Mouse (Mus musculus) megakaryocyte progenitor cell, adult 5-6 weeks (primary cell): ENCODE measurements around the gene Hic1. TPM values are rescaled to one million over a fixed set of nuclear protein-coding genes. Genes with fewer than 3 reads are reported as not detected.
A peak's percentile ranks its signal among the peaks of the same experiment; 100 is the strongest.

ENCODE experiments used
- ATAC-seq: replicated peaks from 2 replicates; pipeline ENCODE4 v1.8.0; 2016; ENCODE audit warnings: mild to moderate bottlenecking, moderate TSS enrichment, inconsistent platforms; ENCODE audit not compliant: poor library complexity
- total RNA-seq, 2 experiments: library from RNA; stranded (forward) in 1 of 2; stranded (reverse) in 1 of 2; fragments of 157-497, 149-512 nt in 1 of 2; fragments of 200-1000 nt in 1 of 2; gene quantifications; 2 replicates each; pipeline versions ENCODE4 v1.2.3 to v1.2.4; 2015 to 2017

The Hic1 gene
- total RNA-seq, 2 experiments from 2014 or later = 0.02 TPM; not detected in 1

DNA sequence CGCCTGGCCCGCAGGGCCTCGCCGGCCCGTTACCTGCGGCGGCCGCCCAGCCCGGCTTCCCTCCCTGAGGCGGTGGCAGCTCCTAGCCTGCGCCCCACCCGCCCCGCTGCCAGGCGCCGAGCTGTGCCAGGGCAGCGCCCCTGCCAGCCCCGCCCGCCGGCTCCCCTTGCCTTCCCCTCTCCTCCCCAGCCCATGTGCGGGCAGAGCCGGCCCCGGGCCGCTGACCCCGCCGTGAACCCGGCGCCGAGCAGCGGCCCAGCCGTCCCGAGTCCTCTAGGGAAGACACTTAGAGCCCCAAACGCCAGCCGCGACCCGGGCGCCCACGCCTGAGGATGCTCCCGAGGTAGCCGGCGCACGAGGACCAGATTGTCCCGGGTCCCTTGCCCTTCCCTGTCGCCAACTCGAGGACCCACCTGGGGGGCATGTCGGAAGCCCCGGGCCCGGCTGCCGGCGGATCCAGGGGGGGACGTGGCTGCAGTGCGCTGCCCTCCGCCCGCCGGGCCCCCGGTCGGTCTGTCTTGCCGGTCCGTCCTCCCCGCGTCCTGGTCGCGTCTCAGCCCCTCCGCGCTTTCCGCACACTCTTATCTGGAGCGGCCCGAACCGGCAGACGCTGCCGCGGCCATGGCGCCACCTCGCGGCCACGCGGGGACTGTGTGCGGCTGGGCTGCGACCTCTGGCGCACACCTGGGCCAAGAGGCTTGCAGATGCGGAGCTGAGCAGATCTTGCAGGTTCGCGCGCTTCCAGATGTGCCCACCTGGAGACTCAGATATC lies 543 bp downstream of the Hic1 start:
- peak; percentile 30 for ATAC-seq

- ATAC-seq = no peak
Measured at GRCm38 (mm10) chr11:75167643-75168589, 1.4 kb downstream of the Hic1 start.

- ATAC-seq = no peak
Measured at GRCm38 (mm10) chr11:75166861-75167642, 2.3 kb downstream of the Hic1 start.

- ATAC-seq = no peak
Measured at GRCm38 (mm10) chr11:75166193-75166842, 3.0 kb downstream of the Hic1 start.

GRCm38 (mm10) chr11:75165441-75166192 lies 3.7 kb downstream of the Hic1 start:
- ATAC-seq = peak; percentile 68

DNA sequence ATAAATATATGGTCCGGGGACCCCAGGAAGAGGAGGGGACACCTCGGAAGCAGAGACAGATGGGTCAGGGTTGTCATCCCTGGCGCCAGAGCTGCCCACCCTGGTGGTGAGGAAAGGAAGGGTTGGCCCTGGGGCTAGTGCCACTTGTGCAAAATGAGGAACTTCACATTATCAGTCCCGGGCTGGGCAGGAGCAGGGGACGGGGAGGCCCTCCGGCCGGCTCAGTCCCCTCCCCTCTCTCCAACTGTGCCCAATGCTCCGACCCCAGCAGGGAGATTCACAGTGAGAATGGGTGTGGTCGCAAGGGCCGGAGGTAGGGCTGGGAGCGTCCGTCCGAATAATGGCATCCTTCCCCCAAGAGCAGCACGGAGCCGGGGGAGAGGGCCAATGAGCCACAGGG lies 4.6 kb downstream of the Hic1 start:
- ATAC-seq = peak; percentile 55

DNA sequence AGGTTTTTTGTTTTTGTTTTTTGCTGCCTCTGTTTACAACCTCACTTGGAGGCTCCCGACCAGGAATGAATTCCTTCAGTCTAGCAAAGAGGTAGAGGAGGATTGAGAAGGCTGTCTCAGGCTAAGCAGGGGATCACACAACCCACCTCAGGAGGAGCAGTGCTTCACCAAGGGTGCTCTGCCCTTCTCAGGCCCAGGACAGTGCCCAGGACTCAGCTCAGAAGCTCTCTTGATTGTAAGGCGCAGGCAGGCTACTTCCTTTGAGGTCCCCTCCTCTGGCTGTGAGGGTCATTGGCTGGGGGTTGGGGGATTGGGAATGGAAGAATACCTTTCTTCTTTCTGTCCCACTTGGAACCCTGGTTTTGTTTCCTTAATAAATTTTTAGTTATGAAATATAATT lies 5.3 kb downstream of the Hic1 start:
- ATAC-seq = no peak

- ATAC-seq = no peak
Measured at GRCm38 (mm10) chr11:75163379-75163778, 5.9 kb downstream of the Hic1 start.

DNA sequence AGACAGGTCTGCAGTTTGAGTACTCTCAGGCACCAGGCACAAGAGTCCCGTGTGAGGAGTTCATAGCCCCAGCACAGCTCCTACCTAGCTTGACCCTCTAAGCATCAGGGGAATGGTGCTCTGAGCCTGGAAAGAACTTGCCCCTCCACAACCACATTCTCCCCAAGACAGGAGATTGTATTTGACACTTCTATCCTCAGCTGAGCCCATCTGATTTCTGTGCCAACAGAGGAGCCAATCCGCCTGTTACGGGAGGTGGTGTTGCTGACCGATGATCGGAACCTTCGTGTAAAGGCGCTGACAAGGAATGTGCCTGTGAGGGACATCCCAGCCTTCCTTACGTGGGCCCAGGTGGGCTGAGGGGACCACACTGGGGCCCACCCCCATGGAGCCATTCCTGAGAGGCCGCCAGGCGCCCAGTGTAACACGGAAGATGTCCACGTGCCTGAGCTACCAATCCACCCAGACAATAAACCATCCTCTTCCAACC lies 6.7 kb downstream of the Hic1 start:
- no peak for ATAC-seq

DNA sequence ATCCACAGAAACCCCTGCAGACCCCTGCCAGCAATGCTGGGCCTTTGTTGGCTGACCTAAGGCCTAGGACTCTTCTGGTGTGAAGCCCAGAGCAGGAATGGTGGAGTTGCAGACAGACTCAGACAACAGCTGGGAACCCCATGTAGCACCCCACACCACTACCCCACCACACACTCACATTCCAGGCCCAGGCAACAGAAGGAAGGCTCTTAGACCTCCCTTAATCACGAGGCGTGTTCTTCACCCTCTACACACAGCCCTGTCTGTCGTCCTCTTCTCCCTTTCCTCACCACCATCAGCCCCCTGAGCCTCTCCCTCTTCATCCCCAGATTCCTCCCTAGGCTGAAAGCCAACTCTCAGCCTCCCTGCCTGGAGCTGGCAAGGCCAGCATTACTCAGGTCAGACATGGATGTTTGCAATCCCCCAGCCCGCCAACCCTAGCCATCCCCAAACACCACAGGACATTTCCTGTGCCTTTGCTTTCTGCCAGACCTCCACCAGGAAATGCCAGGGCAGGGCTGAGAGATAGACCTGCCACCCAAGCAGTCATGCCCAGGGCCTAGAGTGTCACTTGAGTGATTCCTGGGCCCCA lies 7.8 kb downstream of the Hic1 start:
- ATAC-seq = no peak

GRCm38 (mm10) chr11:75160954-75161353 lies 8.4 kb downstream of the Hic1 start:
- ATAC-seq = no peak

DNA sequence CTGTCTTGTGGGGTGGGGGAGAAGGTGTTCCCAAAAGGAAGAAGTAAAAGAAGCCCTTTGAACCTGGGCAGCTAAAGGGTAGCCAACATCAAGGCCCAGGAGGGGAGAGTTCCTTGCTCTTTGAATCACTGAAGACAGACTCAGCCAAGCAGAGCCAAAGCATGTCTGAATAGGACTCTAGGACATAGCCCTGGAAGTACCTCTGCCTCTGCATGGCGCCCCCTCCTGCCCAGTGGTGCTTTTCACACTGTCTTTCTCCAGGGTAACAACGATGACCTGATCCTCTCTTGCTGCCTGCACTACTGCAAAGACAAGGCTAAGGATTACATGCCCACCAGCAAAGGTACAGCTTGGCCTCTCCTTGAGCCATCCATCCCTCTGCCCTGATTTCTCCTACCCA lies 9.8 kb downstream of the Hic1 start:
- ATAC-seq = peak; percentile 66

DNA sequence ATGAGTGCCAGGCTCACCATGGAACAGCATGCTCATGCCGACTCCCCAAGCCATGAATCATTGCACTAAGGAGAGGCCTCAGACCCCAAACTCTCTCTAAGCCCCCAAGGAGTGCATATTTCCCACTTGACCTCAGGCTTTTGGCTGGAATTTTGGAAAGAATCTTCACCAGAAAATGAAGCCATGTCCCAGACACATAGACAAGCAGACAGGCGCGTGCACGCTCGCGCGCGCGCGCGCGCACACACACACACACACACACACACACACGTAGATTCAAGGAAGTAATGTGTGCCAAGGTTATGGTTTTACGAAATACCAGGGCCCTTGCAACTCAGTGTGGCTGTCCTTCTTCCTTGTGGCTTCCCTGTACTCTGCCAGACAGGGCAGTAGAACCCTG lies 10.9 kb downstream of the Hic1 start:
- ATAC-seq = peak; percentile 75

GRCm38 (mm10) chr11:75157901-75158300 lies 11.4 kb downstream of the Hic1 start:
- ATAC-seq = no peak

DNA sequence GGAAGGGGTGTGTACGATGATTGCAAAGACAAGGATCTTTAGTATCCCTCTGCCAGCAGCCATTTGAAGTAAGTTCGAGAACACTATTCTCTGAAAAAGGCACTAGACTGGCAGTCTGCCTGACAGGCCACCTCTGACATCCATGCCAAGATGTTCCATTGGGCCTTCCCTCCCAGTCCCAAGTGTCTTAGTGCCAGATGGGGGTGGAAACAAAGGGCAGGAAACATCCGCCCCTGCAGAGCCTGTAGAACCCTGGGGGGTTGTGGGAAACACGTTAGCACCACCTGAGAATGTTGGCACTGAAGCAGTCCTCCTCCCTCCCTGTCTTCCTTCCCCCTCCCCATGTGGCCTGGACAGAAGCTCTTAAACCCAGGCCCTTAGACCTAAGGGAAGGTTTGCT lies 12.3 kb downstream of the Hic1 start:
- ATAC-seq = no peak

- ATAC-seq = no peak
Measured at GRCm38 (mm10) chr11:75156416-75156815, 12.9 kb downstream of the Hic1 start.

DNA sequence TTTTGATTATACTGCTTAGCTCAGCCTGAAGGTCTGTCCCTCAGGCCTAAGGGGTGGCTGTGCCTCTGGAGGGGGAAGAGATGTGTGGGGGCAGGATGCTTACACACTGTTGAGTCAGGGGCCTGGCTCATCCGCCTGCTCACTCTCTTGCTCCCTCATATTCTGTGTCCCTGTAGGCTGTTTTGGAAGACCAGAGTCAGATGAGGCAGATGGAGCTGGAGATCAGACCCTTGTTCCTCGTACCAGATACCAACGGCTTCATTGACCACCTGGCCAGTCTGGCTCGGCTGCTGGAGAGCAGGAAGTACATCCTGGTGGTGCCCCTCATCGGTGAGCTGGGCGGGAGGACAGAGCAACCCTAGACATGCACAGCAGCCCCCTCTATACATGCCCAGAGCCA lies 13.3 kb downstream of the Hic1 start:
- ATAC-seq = no peak

DNA sequence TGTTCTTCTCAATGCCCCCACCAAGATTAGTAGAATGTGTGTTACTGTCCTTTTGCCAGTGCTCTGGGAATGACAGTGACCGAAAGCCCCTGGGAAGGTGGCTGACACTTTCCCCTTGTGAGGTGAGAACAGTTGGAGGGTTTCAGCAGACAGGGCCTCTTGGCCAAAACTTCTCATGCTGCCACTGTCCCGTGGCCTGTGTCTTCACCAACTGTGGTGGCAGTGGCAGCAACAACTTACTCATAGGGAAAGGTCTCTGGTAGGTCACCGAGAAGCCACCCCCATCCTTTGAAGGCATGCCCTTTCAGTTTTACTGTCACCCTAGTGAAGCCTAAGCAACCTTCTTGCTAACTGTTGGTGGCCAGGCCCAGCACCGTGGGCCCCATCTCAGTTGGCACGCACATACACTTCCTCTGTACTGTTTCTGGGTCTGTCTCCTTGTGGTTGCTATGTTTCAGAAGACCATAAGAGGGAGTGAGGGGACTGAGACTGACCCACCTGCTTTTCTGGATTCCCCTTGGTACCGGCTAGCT lies 15.2 kb downstream of the Hic1 start:
- ATAC-seq = peak; percentile 62
